Mouse (Mus musculus) intestine, embryonic 14.5 days (tissue): ENCODE measurements around the gene Hdhd3. TPM values are rescaled to one million over a fixed set of nuclear protein-coding genes. Genes with fewer than 3 reads are reported as not detected.

Experiments
- ATAC-seq: fragments of 200-750 bp; cut with Nextera tagmentation; replicated peaks from 2 replicates; pipeline ENCODE4 v1.8.0; 2017; ENCODE audit warnings: low read depth, moderate number of reproducible peaks, moderate TSS enrichment, moderate library complexity; ENCODE audit not compliant: low FRiP score, low TSS enrichment
- DNase-seq: peaks from one replicate; pipeline ENCODE4 v3.0.0-alpha.2; 2018; ENCODE audit warnings: low spot score
- H3K27ac ChIP-seq: fragments of 300-500 bp; sonication (generic); 2 replicates; pipeline ENCODE4 v1.5.1; 2014; ENCODE audit warnings: low read depth, mild to moderate bottlenecking, control low read depth
- H3K27me3 ChIP-seq: fragments of 300-500 bp; sonication (generic); replicated peaks from 2 replicates; pipeline ENCODE4 v1.6.1; 2014; ENCODE audit warnings: low read length, control low read depth; ENCODE audit not compliant: control insufficient read depth, insufficient read depth
- H3K36me3 ChIP-seq: fragments of 300-500 bp; sonication (generic); 2 replicates; pipeline ENCODE4 v1.6.1; 2014; ENCODE audit warnings: low read length, control low read depth; ENCODE audit not compliant: control insufficient read depth, insufficient read depth
- H3K4me1 ChIP-seq: fragments of 300-500 bp; sonication (generic); replicated peaks from 2 replicates; pipeline ENCODE4 v1.6.1; 2014; ENCODE audit warnings: low read length, control low read depth, mixed read lengths; ENCODE audit not compliant: control insufficient read depth, insufficient read depth
- H3K4me2 ChIP-seq: fragments of 300-500 bp; sonication (generic); 2 replicates; pipeline ENCODE4 v1.6.1; 2014; ENCODE audit warnings: low read length
- H3K4me3 ChIP-seq: fragments of 300-500 bp; sonication (generic); 2 replicates; pipeline ENCODE4 v1.5.1; 2014; ENCODE audit warnings: low read depth, low read length, control low read depth, mixed read lengths
- H3K9ac ChIP-seq: fragments of 300-500 bp; sonication (generic); 2 replicates; pipeline ENCODE4 v1.6.1; 2014; ENCODE audit warnings: mild to moderate bottlenecking, low read length
- H3K9me3 ChIP-seq: fragments of 300-500 bp; sonication (generic); 2 replicates; pipeline ENCODE4 v1.6.1; 2016; ENCODE audit warnings: low read length, control low read depth; ENCODE audit not compliant: control insufficient read depth
- WGBS: fragments of 180-500 bp; shearing (Covaris S2); extraction: QIAGEN DNeasy Blood & Tissue Kit; methylation state at CpG from one replicate; pipeline ENCODE4 v1.1.7; 2014; 5-methylcytosine and 5-hydroxymethylcytosine counted together
- polyA plus RNA-seq: library from polyadenylated mRNA; unstranded; fragments of >200 nt; fragmentation: Nextera tagmentation; extraction: Ambion mirVana; gene quantifications from 2 replicates; pipeline ENCODE4 v1.2.1, GENCODE M21; 2014

Hdhd3 gene
- polyA plus RNA-seq, 1 experiment from 2014 or later = 32.4 TPM

DNA sequence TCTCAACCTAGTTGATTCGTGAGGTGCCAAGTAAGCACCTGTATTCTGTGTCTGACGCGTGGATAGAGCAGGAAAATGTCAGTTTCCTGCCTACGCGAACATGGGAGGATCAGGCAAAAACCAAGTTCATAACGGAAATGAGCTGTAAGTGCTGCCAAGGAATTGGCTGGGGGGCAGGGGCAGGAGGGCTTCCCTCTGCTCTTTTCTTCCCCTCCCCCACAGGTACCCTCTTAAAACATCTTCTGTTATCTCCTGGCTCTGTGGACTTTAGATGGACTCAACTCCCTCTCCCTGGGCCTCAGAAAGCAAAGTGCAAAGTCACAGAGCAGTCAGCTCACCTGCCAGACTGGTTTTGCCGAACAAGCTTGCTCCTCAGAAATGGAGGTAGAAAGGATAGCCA, 298 bp downstream of the Hdhd3 start:
- 49% methylated on average over 7 of the region's 7 CpGs for WGBS
- peak; percentile 47; the same call in 1 of the 2 replicates for ATAC-seq
- peak overlapping the region; percentile 60 for H3K4me2 ChIP-seq
- H3K4me3 ChIP-seq = no peak overlapping the region
- H3K4me1 ChIP-seq = 0 out of 2 replicates have a peak, but pooled peaks cover 5% of the 10 kb centered on the region
- H3K36me3 ChIP-seq = peaks cover 30% of the 10 kb centered on the region
- H3K9ac ChIP-seq = no peak overlapping the region
- H3K27ac ChIP-seq = peak overlapping the region; percentile 84
- no peaks in the 10 kb centered on the region for H3K27me3 ChIP-seq
- peak; percentile 68 for DNase-seq
- no peaks in the 10 kb centered on the region for H3K9me3 ChIP-seq

DNA sequence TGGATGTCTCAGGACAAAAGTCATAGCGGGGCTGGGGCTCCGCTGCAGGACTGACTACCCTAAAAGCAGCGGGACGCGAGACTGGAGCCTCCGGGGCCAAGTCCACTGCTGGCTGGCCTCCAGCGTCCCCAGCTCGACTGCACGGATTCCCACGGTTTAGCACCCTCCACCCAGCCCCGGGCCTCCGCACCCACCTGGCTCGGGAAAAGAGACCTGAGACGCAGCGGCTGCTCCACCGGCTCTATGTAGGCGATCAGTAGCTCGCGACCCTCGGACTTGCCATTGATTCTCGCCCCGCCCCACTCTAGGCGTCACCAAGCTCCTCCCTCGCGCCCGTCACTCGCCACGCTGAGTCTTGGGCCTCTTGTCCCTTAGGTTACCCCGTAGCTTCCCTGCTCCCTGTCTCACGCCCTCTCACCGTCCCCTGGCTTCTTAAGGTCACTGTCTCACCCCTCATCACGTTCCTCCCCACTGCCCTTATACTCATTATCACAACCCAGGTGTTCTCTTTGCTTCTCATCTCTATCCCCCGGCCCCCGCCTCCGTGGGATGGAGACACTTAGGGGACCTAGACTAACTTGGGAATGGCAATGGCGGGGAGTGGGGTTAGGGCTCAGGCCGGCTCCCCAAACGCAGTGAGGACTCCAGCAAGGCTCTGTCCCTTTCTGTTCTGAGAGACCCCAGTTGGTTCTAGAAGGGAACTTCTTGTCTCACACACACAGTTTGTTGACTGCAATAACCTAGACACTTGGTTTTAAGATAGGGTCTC, 1.1 kb downstream of the Hdhd3 start:
- H3K4me3 ChIP-seq = peak overlapping the region; percentile 85

DNA sequence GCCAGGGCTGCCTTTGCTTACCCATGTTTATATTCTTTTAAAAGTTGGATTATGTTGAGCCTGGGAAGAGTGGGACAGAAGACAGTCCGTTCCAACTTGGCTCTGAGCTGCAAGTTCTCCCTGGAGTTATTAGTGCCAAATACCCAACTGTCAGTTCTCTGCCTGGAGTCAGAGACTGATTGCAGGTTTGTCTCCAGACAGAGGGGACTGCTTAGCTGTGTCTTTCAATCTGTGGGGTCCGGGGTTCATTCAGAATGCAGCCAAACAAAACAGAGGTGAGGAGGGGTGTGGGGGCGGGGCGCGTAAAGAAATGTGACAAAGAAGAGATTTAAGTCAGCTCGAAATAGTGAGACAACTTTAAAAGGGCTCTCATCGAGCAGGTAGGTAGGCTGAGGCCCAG, 1.7 kb downstream of the Hdhd3 start:
- H3K27ac ChIP-seq = peak overlapping the region; percentile 84
- ATAC-seq = no peak
- no peaks in the 10 kb centered on the region for H3K27me3 ChIP-seq
- peak overlapping the region; percentile 85 for H3K4me3 ChIP-seq
- 0 out of 2 replicates have a peak, but pooled peaks cover 5% of the 10 kb centered on the region for H3K4me1 ChIP-seq
- DNase-seq = no peak
- WGBS = 3% methylated on average over 7 of the region's 7 CpGs
- peak overlapping the region; percentile 60 for H3K4me2 ChIP-seq
- no peaks in the 10 kb centered on the region for H3K9me3 ChIP-seq
- H3K36me3 ChIP-seq = peaks cover 20% of the 10 kb centered on the region
- H3K9ac ChIP-seq = peak overlapping the region; percentile 70

More for the DNA sequence above, 1.1 kb downstream of the Hdhd3 start:
- peaks cover 23% of the 10 kb centered on the region for H3K36me3 ChIP-seq
- 0 out of 2 replicates have a peak, but pooled peaks cover 5% of the 10 kb centered on the region for H3K4me1 ChIP-seq
- H3K4me2 ChIP-seq = peak overlapping the region; percentile 60
- peak overlapping the region; percentile 84 for H3K27ac ChIP-seq
- H3K9ac ChIP-seq = peak overlapping the region; percentile 70
- no peaks in the 10 kb centered on the region for H3K27me3 ChIP-seq
- DNase-seq (peak; percentile 97), ATAC-seq (peak; percentile 90)
- no peaks in the 10 kb centered on the region for H3K9me3 ChIP-seq
- 3% methylated on average over 38 of the region's 38 CpGs for WGBS

DNA sequence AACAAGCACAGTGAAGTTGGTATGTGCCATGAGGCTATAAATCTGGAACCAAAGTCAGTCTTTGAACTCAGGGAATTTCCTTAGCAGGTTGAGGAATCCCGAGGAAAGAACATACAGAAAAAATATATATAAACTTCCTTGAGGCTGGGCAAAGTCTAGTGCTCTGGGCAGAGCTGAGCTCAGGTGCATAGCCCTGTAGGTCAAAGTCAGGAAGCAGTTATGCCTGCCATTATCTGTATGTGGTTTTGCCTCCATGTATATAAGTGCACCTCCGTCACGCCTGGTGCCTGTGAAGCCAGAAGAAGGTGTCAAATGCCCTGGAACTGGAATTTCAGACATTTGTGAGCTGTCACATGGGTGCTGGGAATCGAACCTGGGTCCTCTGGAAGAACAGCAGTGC, 2.5 kb downstream of the Hdhd3 start:
- Histone ChIP-seq H3K27ac (no peak overlapping the region), H3K4me1 (0 out of 2 replicates have a peak, but pooled peaks cover 5% of the 10 kb centered on the region), H3K9me3 (no peaks in the 10 kb centered on the region), H3K9ac (no peak overlapping the region), H3K36me3 (peaks cover 20% of the 10 kb centered on the region), H3K4me3 (peak overlapping the region; percentile 85; the same call in 1 of the 2 replicates), H3K27me3 (no peaks in the 10 kb centered on the region), H3K4me2 (peak overlapping the region; percentile 60)
- WGBS = 77% methylated on average over 4 of the region's 4 CpGs
- DNase-seq = no peak
- no peak for ATAC-seq

DNA sequence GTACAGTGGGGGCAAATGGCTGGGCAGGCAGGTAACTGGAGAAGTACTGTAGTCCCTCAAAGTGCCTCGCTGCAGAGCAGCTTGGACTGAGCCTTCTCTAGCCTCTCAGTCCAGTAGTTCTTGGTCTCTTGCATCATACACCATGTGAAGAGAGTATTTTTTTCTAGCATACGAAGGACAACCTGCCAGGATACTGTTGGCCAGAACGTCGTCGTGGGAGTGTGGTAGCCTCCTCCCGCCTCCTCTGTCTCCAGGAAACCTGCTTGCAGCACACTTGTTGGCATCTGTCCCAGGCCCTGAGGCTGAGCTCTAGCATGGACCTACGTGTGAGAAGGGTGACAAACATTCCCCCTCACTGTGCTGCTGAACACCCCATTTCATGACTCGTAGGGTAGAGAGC, 6.5 kb downstream of the Hdhd3 start:
- no peaks in the 10 kb centered on the region for H3K9me3 ChIP-seq
- H3K27ac ChIP-seq = no peak overlapping the region
- H3K27me3 ChIP-seq = no peaks in the 10 kb centered on the region
- 67% methylated on average over 8 of the region's 8 CpGs for WGBS
- no peak overlapping the region for H3K9ac ChIP-seq
- H3K36me3 ChIP-seq = peaks cover 20% of the 10 kb centered on the region
- ATAC-seq = no peak
- H3K4me3 ChIP-seq = no peak overlapping the region
- DNase-seq = no peak
- 0 out of 2 replicates have a peak, but pooled peaks cover 2% of the 10 kb centered on the region for H3K4me1 ChIP-seq
- H3K4me2 ChIP-seq = no peak overlapping the region

DNA sequence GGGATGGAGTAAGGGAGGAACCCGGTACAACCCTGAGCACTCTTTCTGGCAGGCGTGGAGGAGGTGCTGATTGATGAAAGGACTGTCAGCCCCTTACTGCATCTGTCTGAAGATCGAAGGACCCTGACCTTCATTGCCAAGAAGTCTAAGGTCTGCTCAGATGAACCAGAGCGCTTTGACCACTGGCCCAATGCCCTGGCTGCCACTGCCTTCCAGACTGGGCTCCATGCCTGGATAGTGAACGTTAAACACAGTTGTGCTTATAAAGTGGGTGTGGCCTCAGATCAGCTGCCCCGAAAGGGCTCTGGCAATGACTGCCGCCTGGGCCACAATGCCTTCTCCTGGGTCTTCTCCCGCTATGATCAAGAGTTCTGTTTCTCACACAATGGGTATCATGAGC, 7.3 kb downstream of the Hdhd3 start:
- Histone ChIP-seq H3K4me3 (no peak overlapping the region), H3K9ac (no peak overlapping the region), H3K36me3 (peaks cover 20% of the 10 kb centered on the region), H3K9me3 (no peaks in the 10 kb centered on the region), H3K4me2 (no peak overlapping the region), H3K4me1 (no peaks in the 10 kb centered on the region), H3K27ac (no peak overlapping the region), H3K27me3 (no peaks in the 10 kb centered on the region)
- 70% methylated on average over 8 of the region's 8 CpGs for whole genome bisulfite sequencing
- ATAC-seq (no peak), DNase-seq (no peak)

DNA sequence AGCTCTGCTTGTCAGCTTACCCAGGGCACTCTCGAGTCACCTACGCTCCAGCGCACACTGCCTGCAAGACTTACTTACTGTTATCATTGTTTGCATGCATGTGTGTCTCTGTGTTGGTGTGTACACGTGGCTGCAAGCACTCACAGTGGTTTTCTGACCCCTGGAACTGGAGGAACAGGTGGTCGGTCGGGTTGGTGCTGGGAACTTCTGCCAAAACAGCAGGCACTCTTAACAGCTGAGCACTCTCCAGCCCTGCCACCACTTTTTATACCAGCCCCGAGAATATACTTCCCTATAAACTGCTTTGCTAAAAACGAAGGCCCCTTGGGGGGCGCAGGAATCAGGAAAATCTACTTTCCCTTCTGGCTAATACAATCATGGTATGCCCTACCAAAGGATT, 9.0 kb downstream of the Hdhd3 start:
- peaks cover 14% of the 10 kb centered on the region for H3K36me3 ChIP-seq
- ATAC-seq = no peak
- no peaks in the 10 kb centered on the region for H3K4me1 ChIP-seq
- no peaks in the 10 kb centered on the region for H3K27me3 ChIP-seq
- no peaks in the 10 kb centered on the region for H3K9me3 ChIP-seq
- DNase-seq = no peak
- no peak overlapping the region for H3K27ac ChIP-seq
- 71% methylated on average over 9 of the region's 9 CpGs for WGBS
- no peak overlapping the region for H3K4me3 ChIP-seq
- H3K9ac ChIP-seq = no peak overlapping the region
- H3K4me2 ChIP-seq = no peak overlapping the region

DNA sequence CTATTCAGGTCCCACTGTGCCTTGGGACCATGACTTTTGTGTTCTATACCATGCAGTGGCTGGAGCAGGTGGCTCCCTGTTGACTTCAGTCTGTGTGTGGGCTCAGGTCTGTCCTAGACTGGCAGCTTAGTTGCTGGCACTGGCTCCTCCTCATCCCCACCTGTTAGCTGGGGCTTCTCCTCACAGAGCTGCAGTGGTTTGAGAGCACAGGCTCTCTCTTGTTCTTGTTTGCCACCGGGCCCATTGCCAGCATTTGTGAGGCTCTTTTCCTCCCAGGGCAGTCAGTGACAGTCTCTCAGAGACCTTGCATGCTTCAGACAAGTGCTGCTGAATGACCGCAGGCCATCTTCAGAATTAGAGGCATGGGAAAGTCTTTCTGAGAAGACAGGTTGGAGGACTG, 10.6 kb downstream of the Hdhd3 start:
- H3K27me3 ChIP-seq = no peaks in the 10 kb centered on the region
- no peak overlapping the region for H3K9ac ChIP-seq
- no peak overlapping the region for H3K4me3 ChIP-seq
- WGBS = 79% methylated on average over 2 of the region's 2 CpGs
- no peaks in the 10 kb centered on the region for H3K4me1 ChIP-seq
- H3K36me3 ChIP-seq = no peaks in the 10 kb centered on the region
- H3K4me2 ChIP-seq = no peak overlapping the region
- ATAC-seq = no peak
- no peak overlapping the region for H3K27ac ChIP-seq
- H3K9me3 ChIP-seq = no peaks in the 10 kb centered on the region
- DNase-seq = no peak

DNA sequence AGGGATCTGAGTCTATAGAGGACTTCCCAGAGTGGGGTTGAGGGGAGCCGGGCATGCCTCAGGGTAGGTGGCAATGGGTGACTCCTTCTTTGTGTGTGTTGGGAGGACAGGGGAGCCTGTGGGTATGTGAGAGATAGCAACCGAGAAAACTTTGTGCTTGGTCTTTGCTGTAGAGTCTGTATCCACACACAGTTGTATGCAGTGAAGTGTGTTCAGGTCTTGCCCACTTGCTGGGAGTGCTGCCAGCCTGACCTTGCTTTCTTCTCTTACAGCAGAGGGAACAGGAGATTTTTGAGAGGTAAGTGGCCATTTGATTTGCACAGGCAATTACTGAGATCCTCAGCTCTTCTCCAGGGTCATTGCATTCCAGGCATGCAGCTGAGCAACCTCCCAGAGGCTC, 15.4 kb downstream of the Hdhd3 start:
- Histone ChIP-seq H3K9ac (no peak overlapping the region), H3K4me3 (no peak overlapping the region), H3K27ac (no peak overlapping the region), H3K27me3 (no peaks in the 10 kb centered on the region), H3K36me3 (0 out of 2 replicates have a peak, but pooled peaks cover 4% of the 10 kb centered on the region), H3K4me2 (no peak overlapping the region), H3K9me3 (no peaks in the 10 kb centered on the region), H3K4me1 (no peaks in the 10 kb centered on the region)
- DNase-seq = no peak
- ATAC-seq = no peak
- WGBS = 92% methylated on average over 2 of the region's 2 CpGs
